Mouse (Mus musculus): ENCODE results near the gene Paqr4. TPM values are rescaled to one million over a fixed set of nuclear protein-coding genes. Genes with fewer than 3 reads are reported as not detected.

Gene Paqr4
- total and polyA plus RNA-seq, 3 experiments: 1.0 to 2.8 (median 1.1) TPM

- H3K9ac ChIP-seq (ENCODE audit: insufficient read depth, low read depth): no peak overlapping the region
- no peak overlapping the region for H3K4me3 ChIP-seq (replicated peaks in 1 of 3; ENCODE audit: low read depth in 2 of 3, low read length in 2 of 3, poor library complexity in 1 of 3)
- no peaks in the 10 kb centered on the region for H3K9me3 ChIP-seq (replicated peaks; ENCODE audit: low read length)
- no peaks in the 10 kb centered on the region for H3K36me3 ChIP-seq (replicated peaks in 1 of 2; ENCODE audit: control insufficient read depth in 1 of 2, insufficient read depth in 1 of 2, low read length in 1 of 2)
- H3K27ac ChIP-seq (ENCODE audit: insufficient read depth, low read depth): no peak overlapping the region
- H3K4me2 ChIP-seq (ENCODE audit: insufficient read depth, low read depth, poor library complexity, severe bottlenecking): no peak overlapping the region
- H3K27me3 ChIP-seq (replicated peaks): no peaks in the 10 kb centered on the region
- no peaks in the 10 kb centered on the region for H3K79me2 ChIP-seq (replicated peaks; ENCODE audit: control insufficient read depth, extremely low read depth, insufficient read depth, poor library complexity, severe bottlenecking)
- TF ChIP-seq ZNF384 (IDR thresholded peaks at IDR 0.05; ENCODE audit: low read depth, low read length): no peak
- no peak for TF ChIP-seq SIN3A (IDR thresholded peaks at IDR 0.05; ENCODE audit: low read length)
- TF ChIP-seq POLR2A (IDR thresholded peaks at IDR 0.05; ENCODE audit: low read depth, low read length): no peak
- TF ChIP-seq MAX (IDR thresholded peaks at IDR 0.05; ENCODE audit: low read length): no peak
- no peak for TF ChIP-seq MYC (IDR thresholded peaks at IDR 0.05; ENCODE audit: low read depth, low read length)
- no peak for TF ChIP-seq JUND (conservative IDR thresholded peaks at IDR 0.05; ENCODE audit: low read depth, low read length)
- no peak for TF ChIP-seq NELFE (IDR thresholded peaks at IDR 0.05; ENCODE audit: low read depth, low read length)
- TF ChIP-seq RAD21 (IDR thresholded peaks at IDR 0.05; ENCODE audit: low read depth, low read length): no peak
- TF ChIP-seq USF2 (conservative IDR thresholded peaks at IDR 0.05; ENCODE audit: low read depth, low read length): no peak
- TF ChIP-seq MAFK (IDR thresholded peaks at IDR 0.05; ENCODE audit: insufficient replicate concordance, low read length): no peak
- TF ChIP-seq NRF1 (IDR thresholded peaks at IDR 0.05; ENCODE audit: low read depth, low read length): no peak
- TF ChIP-seq BHLHE40 (IDR thresholded peaks at IDR 0.05; ENCODE audit: low read depth, low read length): no peak
- no peak for TF ChIP-seq MEF2A (IDR thresholded peaks at IDR 0.05; ENCODE audit: borderline replicate concordance, low read depth, low read length)
- TF ChIP-seq ZMIZ1 (IDR thresholded peaks at IDR 0.05; ENCODE audit: low read depth, low read length): no peak
- TF ChIP-seq CHD1 (IDR thresholded peaks at IDR 0.05; ENCODE audit: low read depth, low read length): no peak
- TF ChIP-seq CHD2 (IDR thresholded peaks at IDR 0.05; ENCODE audit: low read length): no peak
- TF ChIP-seq CTCF (conservative IDR thresholded peaks at IDR 0.05 in 1 of 2, IDR thresholded peaks at IDR 0.05 in 1 of 2; ENCODE audit: low read depth in 2 of 2, low read length in 2 of 2): no peak
- no peak for TF ChIP-seq ETS1 (conservative IDR thresholded peaks at IDR 0.05; ENCODE audit: low read depth, low read length)
- TF ChIP-seq GABPA (IDR thresholded peaks at IDR 0.05; ENCODE audit: insufficient replicate concordance, low read depth, low read length): no peak
- TF ChIP-seq TCF12 (IDR thresholded peaks at IDR 0.05; ENCODE audit: low read depth, low read length): no peak
- no peak for DNase-seq (ENCODE audit: extremely low read depth)
- H3K4me1 ChIP-seq (ENCODE audit: control insufficient read depth in 1 of 2, insufficient read depth in 2 of 2): peaks cover 3 to 22% of the 10 kb centered on the region in 2 experiments; a peak in 3 of 4 replicates
- in situ Hi-C loops (cut with MboI; ENCODE audit: low pct_ligation_motif_present, low pct_unique_long_range_greater_than_20kb, low sequenced_read_pairs) (loop anchor here (5.0 to 10.0 kb wide), 2 partner anchors 61 to 189 kb away; partner anchors contain the start of gene Prss33), dilution Hi-C loops (cut with MboI; ENCODE audit: extremely low pct_ligation_motif_present, extremely low pct_unique_long_range_greater_than_20kb, low sequenced_read_pairs) (no loop called here)
Measured at GRCm38 (mm10) chr17:23776216-23776615, 35.5 kb upstream of the Paqr4 start.

- H3K36me3 ChIP-seq (replicated peaks in 1 of 2; ENCODE audit: control insufficient read depth in 1 of 2, insufficient read depth in 1 of 2, low read length in 1 of 2): peaks cover 0 to 2% of the 10 kb centered on the region in 2 experiments
- H3K9me3 ChIP-seq (replicated peaks; ENCODE audit: low read length): no peaks in the 10 kb centered on the region
- in situ Hi-C loops (cut with MboI; ENCODE audit: low pct_ligation_motif_present, low pct_unique_long_range_greater_than_20kb, low sequenced_read_pairs) (loop anchor here (5.0 to 10.0 kb wide), 2 partner anchors 33 to 191 kb away; no protein-coding TSS in a partner anchor), dilution Hi-C loops (cut with MboI; ENCODE audit: extremely low pct_ligation_motif_present, extremely low pct_unique_long_range_greater_than_20kb, low sequenced_read_pairs) (no loop called here)
- no peak overlapping the region for H3K9ac ChIP-seq (ENCODE audit: insufficient read depth, low read depth)
- H3K79me2 ChIP-seq (replicated peaks; ENCODE audit: control insufficient read depth, extremely low read depth, insufficient read depth, poor library complexity, severe bottlenecking): 0 out of 2 replicates have a peak, but pooled peaks cover 4% of the 10 kb centered on the region
- no peaks in the 10 kb centered on the region for H3K27me3 ChIP-seq (replicated peaks)
- H3K4me2 ChIP-seq (ENCODE audit: insufficient read depth, low read depth, poor library complexity, severe bottlenecking): peak overlapping the region; percentile 37; the same call in 1 of the 2 replicates
- peak; percentile 88 for DNase-seq (ENCODE audit: extremely low read depth)
- H3K4me3 ChIP-seq (replicated peaks in 1 of 3; ENCODE audit: low read depth in 2 of 3, low read length in 2 of 3, poor library complexity in 1 of 3): no peak overlapping the region
- no peak overlapping the region for H3K27ac ChIP-seq (ENCODE audit: insufficient read depth, low read depth)
- TF ChIP-seq ZC3H11A (IDR thresholded peaks at IDR 0.05; ENCODE audit: low read depth, low read length) (peak; percentile 47; the same call in 1 of the 2 replicates), POLR2A (IDR thresholded peaks at IDR 0.05; ENCODE audit: low read depth, low read length) (no peak), RAD21 (IDR thresholded peaks at IDR 0.05; ENCODE audit: low read depth, low read length) (peak; percentile 97), MAZ (IDR thresholded peaks at IDR 0.05; ENCODE audit: low read depth, low read length) (peak; percentile 72; the same call in 1 of the 2 replicates), MEF2A (IDR thresholded peaks at IDR 0.05; ENCODE audit: borderline replicate concordance, low read depth, low read length) (no peak), MAX (IDR thresholded peaks at IDR 0.05; ENCODE audit: low read length) (no peak), PAX5 (IDR thresholded peaks at IDR 0.05; ENCODE audit: low read length) (no peak), ELF1 (IDR thresholded peaks at IDR 0.05; ENCODE audit: low read depth, low read length) (peak; percentile 5; the same call in 1 of the 2 replicates), SMC3 (IDR thresholded peaks at IDR 0.05; ENCODE audit: low read depth, low read length) (peak; percentile 95), NELFE (IDR thresholded peaks at IDR 0.05; ENCODE audit: low read depth, low read length) (peak; percentile 48; the same call in 1 of the 2 replicates), CTCF (conservative IDR thresholded peaks at IDR 0.05 in 1 of 2, IDR thresholded peaks at IDR 0.05 in 1 of 2; ENCODE audit: low read depth in 2 of 2, low read length in 2 of 2) (peak; percentile 87 to 99), E2F4 (IDR thresholded peaks at IDR 0.05; ENCODE audit: insufficient replicate concordance, low read depth, low read length) (0 out of 2 replicates have a peak, but pooled peaks have one; percentile 66), HCFC1 (IDR thresholded peaks at IDR 0.05; ENCODE audit: low read depth, low read length) (peak; percentile 36), MYC (IDR thresholded peaks at IDR 0.05; ENCODE audit: low read depth, low read length) (0 out of 2 replicates have a peak, but pooled peaks have one; percentile 27), NRF1 (IDR thresholded peaks at IDR 0.05; ENCODE audit: low read depth, low read length) (peak; percentile 25; the same call in 1 of the 2 replicates), TCF12 (IDR thresholded peaks at IDR 0.05; ENCODE audit: low read depth, low read length) (0 out of 2 replicates have a peak, but pooled peaks have one; percentile 27), MXI1 (IDR thresholded peaks at IDR 0.05; ENCODE audit: low read depth, low read length) (no peak; the same call in 1 of the 2 replicates), JUN (IDR thresholded peaks at IDR 0.05; ENCODE audit: insufficient read depth, low read depth, low read length) (no peak), IRF4 (IDR thresholded peaks at IDR 0.05; ENCODE audit: low read depth, low read length) (peak; percentile 62; the same call in 1 of the 2 replicates)
- H3K4me1 ChIP-seq (ENCODE audit: control insufficient read depth in 1 of 2, insufficient read depth in 2 of 2): peaks cover 7 to 31% of the 10 kb centered on the region in 2 experiments; a peak in 3 of 4 replicates
Measured at GRCm38 (mm10) chr17:23774090-23774489, 33.4 kb upstream of the Paqr4 start.
